Mouse (Mus musculus): ENCODE data around the gene Susd1.
A peak's percentile ranks its signal among the peaks of the same experiment; 100 is the strongest.
"Not testable (repeated sequence)": the region's sequence is repeated elsewhere in the genome, so short reads cannot be mapped to it uniquely, and the experiment has no call there.

Gene Susd1

GRCm38 (mm10) chr4:59286351-59286750 lies 152.1 kb downstream of the Susd1 start:
- DNase-seq (ENCODE audit: low read depth, low spot score) = not testable (repeated sequence)

- no peak for DNase-seq (ENCODE audit: low read depth, low spot score)
These were observed 155.5 kb downstream of the Susd1 start for GRCm38 (mm10) chr4:59282699-59283487.

- DNase-seq (ENCODE audit: low read depth, low spot score) = no peak
These were observed 156.3 kb downstream of the Susd1 start for GRCm38 (mm10) chr4:59282137-59282536.

- DNase-seq (ENCODE audit: low read depth, low spot score) = no peak
These were observed 157.6 kb downstream of the Susd1 start for GRCm38 (mm10) chr4:59280876-59281275.

GRCm38 (mm10) chr4:59279111-59279510 lies 159.3 kb downstream of the Susd1 start:
- DNase-seq (ENCODE audit: low read depth, low spot score) = no peak

- no peak for DNase-seq (ENCODE audit: low read depth, low spot score)
These were observed 160.0 kb downstream of the Susd1 start for GRCm38 (mm10) chr4:59278410-59278809.

GRCm38 (mm10) chr4:59277958-59278357 lies 160.5 kb downstream of the Susd1 start:
- DNase-seq (ENCODE audit: low read depth, low spot score) = no peak

DNA sequence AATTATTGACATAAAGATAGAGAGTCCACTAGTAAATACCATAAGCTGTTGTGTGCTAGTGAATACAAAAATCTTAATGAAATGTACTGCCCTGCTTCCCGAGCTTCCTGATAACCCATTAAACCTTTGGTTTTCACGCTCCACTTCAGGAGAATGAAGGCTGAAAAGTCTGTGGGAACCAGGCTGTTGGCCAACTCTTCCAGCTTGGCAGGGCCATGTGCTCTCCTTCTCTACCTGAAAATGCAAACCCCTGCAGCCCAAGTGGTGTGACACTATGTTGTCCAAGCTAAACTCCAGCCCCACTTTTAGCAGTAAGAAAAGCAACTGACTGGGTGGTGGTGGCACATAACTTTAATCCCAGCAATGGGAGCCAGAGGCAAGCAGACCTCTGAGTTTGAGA lies 162.5 kb downstream of the Susd1 start:
- no peak for DNase-seq (ENCODE audit: low read depth, low spot score)

DNA sequence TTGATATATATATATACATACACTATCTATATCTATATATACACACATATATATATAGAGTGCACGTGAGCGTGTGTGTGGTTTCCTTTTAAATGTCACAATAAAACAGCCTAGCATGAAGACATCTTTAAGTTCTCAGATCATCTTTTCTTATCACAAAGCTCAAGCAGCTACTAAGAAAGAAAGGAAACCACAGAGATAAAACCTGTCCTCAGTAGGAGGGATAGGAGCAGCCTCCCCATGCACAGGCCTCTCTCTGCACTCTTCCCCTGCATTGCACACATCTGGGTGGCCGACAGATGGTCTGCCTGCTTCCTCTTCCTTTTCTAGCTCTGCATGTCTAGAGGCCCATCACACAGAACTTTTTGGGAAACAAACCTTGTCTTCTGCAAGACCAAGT lies 162.9 kb downstream of the Susd1 start:
- DNase-seq (ENCODE audit: low read depth, low spot score) = no peak

GRCm38 (mm10) chr4:59274136-59274535 lies 164.3 kb downstream of the Susd1 start:
- no peak for DNase-seq (ENCODE audit: low read depth, low spot score)

GRCm38 (mm10) chr4:59273342-59273741 lies 165.1 kb downstream of the Susd1 start:
- peak; percentile 27 for DNase-seq (ENCODE audit: low read depth, low spot score)

DNA sequence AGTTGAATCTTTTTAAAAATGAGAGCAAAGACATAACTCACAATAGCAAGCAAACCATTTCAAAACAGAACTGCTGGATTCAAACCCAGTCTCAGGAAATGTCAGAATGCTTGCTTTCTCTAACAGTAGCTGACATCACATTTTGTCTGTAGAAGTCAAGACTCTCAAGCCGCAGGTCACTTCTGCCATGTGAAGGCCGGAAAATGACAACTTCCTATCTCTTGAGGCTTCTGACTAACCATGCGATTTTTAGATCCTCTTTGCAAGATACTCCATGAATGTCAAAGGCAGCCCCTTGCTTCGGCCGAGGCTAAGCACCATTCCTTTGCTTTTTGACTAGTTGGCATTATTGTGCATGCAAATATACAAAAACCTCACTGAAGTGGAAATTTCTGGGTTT lies 172.8 kb downstream of the Susd1 start:
- DNase-seq (ENCODE audit: low read depth, low spot score) = no peak

DNA sequence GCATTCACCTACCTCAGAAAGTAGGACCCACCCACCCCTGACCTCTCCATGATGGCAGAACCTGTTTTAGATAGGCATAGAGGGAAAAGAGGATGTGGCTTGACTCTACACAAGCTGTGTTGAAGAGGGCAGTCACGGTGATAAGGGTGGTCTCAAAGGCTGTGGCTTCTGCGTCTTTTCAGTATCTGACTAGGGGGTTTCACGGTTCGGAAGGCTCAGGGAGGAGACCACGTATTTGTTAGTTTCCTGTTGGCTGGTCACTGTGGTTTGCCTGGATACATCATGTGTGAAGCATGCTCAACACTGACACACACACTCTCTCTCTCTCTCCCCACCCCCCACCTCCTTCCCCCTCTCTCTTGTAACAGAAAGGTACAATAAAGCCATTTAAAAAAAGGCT lies 173.3 kb downstream of the Susd1 start:
- no peak for DNase-seq (ENCODE audit: low read depth, low spot score)

Data from forelimb bud, embryonic 11.5 days (tissue).